Mouse (Mus musculus): ENCODE measurements around the gene Setmar. TPM values are rescaled to one million over a fixed set of nuclear protein-coding genes. Genes with fewer than 3 reads are reported as not detected.

Gene Setmar
- 6.3 and 7.7 TPM in 2 replicates for total RNA-seq (2021)
- long read RNA-seq, partial matches to known transcripts, result 0 of 1 reads
- long read RNA-seq, other reads (novel, unspliced or antisense), result 0 of 1 reads

- DNase-seq, result peak; percentile 98
Observed at GRCm38 (mm10) chr6:108064918-108065526, at the start of gene Setmar. Gene Setmar (plus strand): TSS chr6:108065045.

- DNase-seq, result no peak
Observed at GRCm38 (mm10) chr6:108021646-108022045, 43.2 kb upstream of the Setmar start.

GRCm38 (mm10) chr6:108055041-108055440, 9.8 kb upstream of the Setmar start:
- DNase-seq, result peak; percentile 44

GRCm38 (mm10) chr6:108055946-108056345, 8.9 kb upstream of the Setmar start:
- no peak for DNase-seq

GRCm38 (mm10) chr6:108057353-108057752, 7.5 kb upstream of the Setmar start:
- no peak for DNase-seq

GRCm38 (mm10) chr6:108058066-108058465, 6.8 kb upstream of the Setmar start:
- no peak for DNase-seq

- DNase-seq, result no peak
Observed at GRCm38 (mm10) chr6:108061121-108061520, 3.7 kb upstream of the Setmar start.

- peak; percentile 67 for DNase-seq
Observed at GRCm38 (mm10) chr6:108065583-108065982, 738 bp downstream of the Setmar start.

- no peak for DNase-seq
Observed at GRCm38 (mm10) chr6:108070947-108071346, 6.1 kb downstream of the Setmar start.

GRCm38 (mm10) chr6:108073071-108073470, 8.2 kb downstream of the Setmar start:
- no peak for DNase-seq

GRCm38 (mm10) chr6:108073931-108074330, 9.1 kb downstream of the Setmar start:
- DNase-seq, result no peak

- DNase-seq, result no peak
Observed at GRCm38 (mm10) chr6:108074624-108075023, 9.8 kb downstream of the Setmar start.

- DNase-seq, result no peak
Observed at GRCm38 (mm10) chr6:108075857-108076256, 11.0 kb downstream of the Setmar start.

- no peak for DNase-seq
Observed at GRCm38 (mm10) chr6:108091296-108091695, 26.5 kb downstream of the Setmar start.

GRCm38 (mm10) chr6:108092646-108093045, 27.8 kb downstream of the Setmar start:
- no peak for DNase-seq

- DNase-seq, result no peak
Observed at GRCm38 (mm10) chr6:108093449-108093848, 28.6 kb downstream of the Setmar start.

- DNase-seq, result no peak
Observed at GRCm38 (mm10) chr6:108095445-108095844, 30.6 kb downstream of the Setmar start.

GRCm38 (mm10) chr6:108098171-108098845, 33.5 kb downstream of the Setmar start:
- peak; percentile 36 for DNase-seq

GRCm38 (mm10) chr6:108098846-108099217, 34.0 kb downstream of the Setmar start:
- no peak for DNase-seq

GRCm38 (mm10) chr6:108101936-108102830, 37.3 kb downstream of the Setmar start:
- no peak for DNase-seq

- DNase-seq, result no peak
Observed at GRCm38 (mm10) chr6:108107376-108107775, 42.5 kb downstream of the Setmar start.

- DNase-seq, result no peak
Observed at GRCm38 (mm10) chr6:108110336-108110735, 45.5 kb downstream of the Setmar start.

GRCm38 (mm10) chr6:108111693-108112092, 46.8 kb downstream of the Setmar start:
- no peak for DNase-seq
